In genomic region chr4:129573093-129573370, GRCm38 (mm10) we compare ENCODE assay signal across 24 mouse cellular contexts. TPM values are rescaled to one million over a fixed set of nuclear protein-coding genes. Genes with fewer than 3 reads are reported as not detected.
DNase-seq lines count a peak whose midpoint lies in the region; ATAC-seq and TF ChIP-seq lines count a peak whose summit lies in the region.
"Had no signal": no experiment of that assay in that cellular context is flagged by ENCODE, and none has a peak within 500 bp of the region (broad histone marks: within the 10 kb centered on the region; RNA-seq: fewer than 3 reads in every experiment).

No protein-coding gene starts in this region.

- peaks cover 17% of the 10 kb centered on the region for H3K4me1 ChIP-seq in hindbrain, embryonic 10.5 days (replicated peaks)
- 0 out of 2 replicates have a peak, but pooled peaks cover 2% of the 10 kb centered on the region for H3K4me1 ChIP-seq in hindbrain, embryonic 11.5 days (replicated peaks; ENCODE audit: control insufficient read depth, insufficient read depth, low read length)
- H3K4me1 ChIP-seq in lung, embryonic 15.5 days = 0 out of 2 replicates have a peak, but pooled peaks cover 3% of the 10 kb centered on the region
- H3K4me1 ChIP-seq in lung, adult 2 months (ENCODE audit: control insufficient read depth, insufficient read depth, low read length) = peaks cover 4% of the 10 kb centered on the region; the same call in 1 of the 2 replicates
- H3K4me1 ChIP-seq in bone marrow, adult 2 months (ENCODE audit: control insufficient read depth, insufficient read depth, low read length) = peaks cover 4% of the 10 kb centered on the region; the same call in 1 of the 2 replicates
- peaks cover 9% of the 10 kb centered on the region for H3K4me1 ChIP-seq in liver, embryonic 13.5 days (replicated peaks)

- no peak for TF ChIP-seq CTCF in lung, adult 2 months (IDR thresholded peaks at IDR 0.05; ENCODE audit: insufficient read depth, low read length)
- no peak for TF ChIP-seq CTCF in bone marrow, adult 2 months (IDR thresholded peaks at IDR 0.05; ENCODE audit: control insufficient read depth, insufficient read depth, low read length)

- H3K9me3 ChIP-seq in hindbrain, embryonic 10.5 days = no peaks in the 10 kb centered on the region
- H3K9me3 ChIP-seq in hindbrain, embryonic 11.5 days (ENCODE audit: control insufficient read depth, low read length) = no peaks in the 10 kb centered on the region
- no peaks in the 10 kb centered on the region for H3K9me3 ChIP-seq in lung, embryonic 15.5 days
- no peaks in the 10 kb centered on the region for H3K9me3 ChIP-seq in liver, embryonic 13.5 days (replicated peaks)
- H3K9me3 ChIP-seq: embryonic facial prominence, embryonic 12.5 days; forebrain, embryonic 13.5 days; midbrain, embryonic 12.5 days; neural tube, embryonic 12.5 days had no signal

- no peak overlapping the region for H3K4me3 ChIP-seq in hindbrain, embryonic 10.5 days
- H3K4me3 ChIP-seq in hindbrain, embryonic 11.5 days (ENCODE audit: low read depth, low read length) = no peak overlapping the region
- no peak overlapping the region for H3K4me3 ChIP-seq in lung, embryonic 15.5 days
- no peak overlapping the region for H3K4me3 ChIP-seq in lung, adult 2 months (replicated peaks; ENCODE audit: extremely low read depth, low read depth, low read length)
- peak overlapping the region; percentile 10 for H3K4me3 ChIP-seq in bone marrow, adult 2 months (replicated peaks; ENCODE audit: control insufficient read depth, low read depth, low read length)
- no peak overlapping the region for H3K4me3 ChIP-seq in liver, embryonic 13.5 days (replicated peaks)
- H3K4me3 ChIP-seq: embryonic facial prominence, embryonic 12.5 days; erythroblast, embryonic 14.5 days; forebrain, embryonic 13.5 days; midbrain, embryonic 12.5 days; neural tube, embryonic 12.5 days had no signal

- no peak overlapping the region for H3K9ac ChIP-seq in hindbrain, embryonic 11.5 days (ENCODE audit: low read depth, low read length)
- H3K9ac ChIP-seq in lung, embryonic 15.5 days = no peak overlapping the region
- no peak overlapping the region for H3K9ac ChIP-seq in liver, embryonic 13.5 days
- H3K9ac ChIP-seq: embryonic facial prominence, embryonic 12.5 days; forebrain, embryonic 13.5 days; midbrain, embryonic 12.5 days; neural tube, embryonic 12.5 days had no signal

- intact Hi-C loops in left cerebral cortex, postnatal 25 days (cut with DNase I) = no loop called here

- no peak overlapping the region for H3K4me2 ChIP-seq in hindbrain, embryonic 11.5 days (replicated peaks; ENCODE audit: low read depth, low read length)
- H3K4me2 ChIP-seq in lung, embryonic 15.5 days = no peak overlapping the region
- no peak overlapping the region for H3K4me2 ChIP-seq in liver, embryonic 13.5 days
- H3K4me2 ChIP-seq: embryonic facial prominence, embryonic 12.5 days; forebrain, embryonic 13.5 days; midbrain, embryonic 12.5 days; neural tube, embryonic 12.5 days had no signal

- 0 out of 2 replicates have a peak overlapping the region, but pooled peaks have one; percentile 12 for H3K27ac ChIP-seq in hindbrain, embryonic 10.5 days
- no peak overlapping the region for H3K27ac ChIP-seq in hindbrain, embryonic 11.5 days (ENCODE audit: low read depth, low read length)
- H3K27ac ChIP-seq in lung, embryonic 15.5 days = peak overlapping the region; percentile 39; the same call in 1 of the 2 replicates
- H3K27ac ChIP-seq in bone marrow, adult 2 months (ENCODE audit: control insufficient read depth, insufficient read depth, low read depth, low read length, poor library complexity) = peak overlapping the region; percentile 44; the same call in 1 of the 2 replicates
- H3K27ac ChIP-seq in liver, embryonic 13.5 days = peak overlapping the region; percentile 23; the same call in 1 of the 2 replicates
- H3K27ac ChIP-seq: embryonic facial prominence, embryonic 12.5 days; forebrain, embryonic 13.5 days; hindbrain, postnatal 0 days; midbrain, embryonic 12.5 days; neural tube, embryonic 12.5 days had no signal

- no peak for DNase-seq in hindbrain, embryonic 10.5 days (ENCODE audit: low spot score)
- DNase-seq in hindbrain, embryonic 11.5 days (ENCODE audit: low spot score) = no peak
- no peak for DNase-seq in lung, adult 2 months
- no peak for DNase-seq in liver, embryonic 13.5 days
- DNase-seq in left cerebral cortex, postnatal 25 days (ENCODE audit: low spot score in 2 of 2) = no peak
- DNase-seq: adrenal gland, adult 8-10 months; cerebellum, postnatal 10 days; gastrocnemius, postnatal 10 days; heart, postnatal 14 days; right cerebral cortex, postnatal 4 days had no signal

- peaks cover 3% of the 10 kb centered on the region; the same call in 1 of the 2 replicates for H3K27me3 ChIP-seq in hindbrain, embryonic 10.5 days (ENCODE audit: insufficient read depth, poor library complexity, severe bottlenecking)
- H3K27me3 ChIP-seq in hindbrain, embryonic 11.5 days (ENCODE audit: control insufficient read depth, insufficient read depth, low read length) = no peaks in the 10 kb centered on the region
- no peaks in the 10 kb centered on the region for H3K27me3 ChIP-seq in lung, embryonic 15.5 days
- H3K27me3 ChIP-seq in liver, embryonic 13.5 days = peaks cover 23% of the 10 kb centered on the region; the same call in 1 of the 2 replicates
- H3K27me3 ChIP-seq: embryonic facial prominence, embryonic 12.5 days; forebrain, embryonic 13.5 days; midbrain, embryonic 12.5 days; neural tube, embryonic 12.5 days; Patski had no signal

- ATAC-seq in hindbrain, embryonic 11.5 days (ENCODE audit: low FRiP score) = no peak
- ATAC-seq in lung, embryonic 15.5 days (ENCODE audit: borderline replicate concordance, extremely low read depth, low FRiP score, low TSS enrichment) = no peak
- no peak for ATAC-seq in liver, embryonic 13.5 days (ENCODE audit: low read depth)
- ATAC-seq: forebrain, embryonic 13.5 days; hindbrain, postnatal 0 days; intestine, postnatal 0 days; Patski had no signal

- no peaks in the 10 kb centered on the region for H3K36me3 ChIP-seq in hindbrain, embryonic 10.5 days
- H3K36me3 ChIP-seq in hindbrain, embryonic 11.5 days (ENCODE audit: control insufficient read depth, insufficient read depth, low read length) = no peaks in the 10 kb centered on the region
- no peaks in the 10 kb centered on the region for H3K36me3 ChIP-seq in lung, embryonic 15.5 days
- no peaks in the 10 kb centered on the region for H3K36me3 ChIP-seq in liver, embryonic 13.5 days
- H3K36me3 ChIP-seq: embryonic facial prominence, embryonic 12.5 days; midbrain, embryonic 12.5 days; neural tube, embryonic 12.5 days had no signal

- 93% methylated on average over 4 of the region's 4 CpGs for WGBS in hindbrain, embryonic 10.5 days
- WGBS in hindbrain, embryonic 11.5 days = 93% methylated on average over 4 of the region's 4 CpGs
- 96% methylated on average over 4 of the region's 4 CpGs for WGBS in lung, embryonic 15.5 days
- 96% methylated on average over 4 of the region's 4 CpGs for WGBS in lung, adult 2 months
- WGBS in bone marrow, adult 2 months = 93% methylated on average over 4 of the region's 4 CpGs
- 96% methylated on average over 4 of the region's 4 CpGs for WGBS in liver, embryonic 13.5 days (ENCODE audit: insufficient replicate concordance)

- no peak for TF ChIP-seq POLR2A in lung, adult 2 months (IDR thresholded peaks at IDR 0.05; ENCODE audit: borderline replicate concordance, extremely low read depth, low read depth, low read length)
- TF ChIP-seq POLR2A in bone marrow, adult 2 months (IDR thresholded peaks at IDR 0.05; ENCODE audit: borderline replicate concordance, control insufficient read depth, low read depth, low read length) = no peak

RNA-seq across cellular contexts. Expression of gene Lck, which starts 0.4 kb away (rescaled TPM):
- 6.5 and 6.6 TPM in 2 replicates for polyA plus RNA-seq in hindbrain, embryonic 10.5 days (2016; fragmentation: Nextera tagmentation; extraction: Ambion mirVana)
- polyA plus RNA-seq in hindbrain, embryonic 11.5 days (2014; fragmentation: Nextera tagmentation; extraction: Ambion mirVana) = 5.6 and 5.8 TPM in 2 replicates
- 8.3 and 24.9 TPM in 2 replicates for polyA plus RNA-seq in lung, embryonic 15.5 days (2015; fragmentation: Nextera tagmentation; extraction: Ambion mirVana)
- 7.9 and 11.8 TPM in 2 replicates for polyA plus RNA-seq in lung, adult 2 months (2012; rRNA removed)
- polyA plus RNA-seq in bone marrow, adult 2 months (2011; ENCODE audit: insufficient read depth, insufficient read length, low replicate concordance, missing spikeins) = 10.2 and 17.8 TPM in 2 replicates
- 3.5 and 3.8 TPM in 2 replicates for polyA plus RNA-seq in liver, embryonic 13.5 days (2015; fragmentation: Nextera tagmentation; extraction: Ambion mirVana)
- 1 to 10 TPM; 2.5 to 2.7 TPM for total RNA-seq in left cerebral cortex, postnatal 25 days (2021)

RNA-seq across cellular contexts. Expression of gene Fam167b, which starts 5.3 kb away (rescaled TPM):
- polyA plus RNA-seq in hindbrain, embryonic 10.5 days (2016; fragmentation: Nextera tagmentation; extraction: Ambion mirVana) = 0.46 and 1.0 TPM in 2 replicates
- polyA plus RNA-seq in hindbrain, embryonic 11.5 days (2014; fragmentation: Nextera tagmentation; extraction: Ambion mirVana) = 1.0 and 1.6 TPM in 2 replicates
- 3.2 and 4.2 TPM in 2 replicates for polyA plus RNA-seq in lung, embryonic 15.5 days (2015; fragmentation: Nextera tagmentation; extraction: Ambion mirVana)
- polyA plus RNA-seq in lung, adult 2 months (2012; rRNA removed) = 1.9 and 2.7 TPM in 2 replicates
- polyA plus RNA-seq in bone marrow, adult 2 months (2011; ENCODE audit: insufficient read depth, insufficient read length, low replicate concordance, missing spikeins) = 9.0 TPM in 2 replicates
- 6.6 and 6.9 TPM in 2 replicates for polyA plus RNA-seq in liver, embryonic 13.5 days (2015; fragmentation: Nextera tagmentation; extraction: Ambion mirVana)
- under 1 TPM in 1 of 2 experiments, not detected in 1; 0.50 TPM for total RNA-seq in left cerebral cortex, postnatal 25 days (2021)
- total RNA-seq: ES-E14; hindbrain, postnatal 0 days; layer of hippocampus, postnatal 10 days; monocyte, adult 5-6 weeks had no signal
- polyA plus RNA-seq: erythroblast, embryonic 14.5 days; Patski; testis, adult 2 months had no signal

RNA-seq across cellular contexts. Expression of gene Eif3i, which starts 27.4 kb away (rescaled TPM):
- 268 and 293 TPM in 2 replicates for polyA plus RNA-seq in hindbrain, embryonic 10.5 days (2016; fragmentation: Nextera tagmentation; extraction: Ambion mirVana)
- 274 TPM in 2 replicates for polyA plus RNA-seq in hindbrain, embryonic 11.5 days (2014; fragmentation: Nextera tagmentation; extraction: Ambion mirVana)
- 259 and 262 TPM in 2 replicates for polyA plus RNA-seq in lung, embryonic 15.5 days (2015; fragmentation: Nextera tagmentation; extraction: Ambion mirVana)
- 148 and 197 TPM in 2 replicates for polyA plus RNA-seq in lung, adult 2 months (2012; rRNA removed)
- polyA plus RNA-seq in bone marrow, adult 2 months (2011; ENCODE audit: insufficient read depth, insufficient read length, low replicate concordance, missing spikeins) = 105 and 123 TPM in 2 replicates
- 211 and 222 TPM in 2 replicates for polyA plus RNA-seq in liver, embryonic 13.5 days (2015; fragmentation: Nextera tagmentation; extraction: Ambion mirVana)
- 100 to 1,000 TPM; 133 to 136 TPM for total RNA-seq in left cerebral cortex, postnatal 25 days (2021)

RNA-seq across cellular contexts. Expression of gene Tmem234, which starts 27.4 kb away (rescaled TPM):
- 226 and 229 TPM in 2 replicates for polyA plus RNA-seq in hindbrain, embryonic 10.5 days (2016; fragmentation: Nextera tagmentation; extraction: Ambion mirVana)
- 177 and 195 TPM in 2 replicates for polyA plus RNA-seq in hindbrain, embryonic 11.5 days (2014; fragmentation: Nextera tagmentation; extraction: Ambion mirVana)
- 187 and 191 TPM in 2 replicates for polyA plus RNA-seq in lung, embryonic 15.5 days (2015; fragmentation: Nextera tagmentation; extraction: Ambion mirVana)
- 136 and 158 TPM in 2 replicates for polyA plus RNA-seq in lung, adult 2 months (2012; rRNA removed)
- 71.2 and 118 TPM in 2 replicates for polyA plus RNA-seq in bone marrow, adult 2 months (2011; ENCODE audit: insufficient read depth, insufficient read length, low replicate concordance, missing spikeins)
- 142 and 153 TPM in 2 replicates for polyA plus RNA-seq in liver, embryonic 13.5 days (2015; fragmentation: Nextera tagmentation; extraction: Ambion mirVana)
- total RNA-seq in left cerebral cortex, postnatal 25 days (2021) = 10 to 100 TPM; 96.6 to 96.8 TPM

RNA-seq across cellular contexts. Expression of gene Hdac1, which starts 30.5 kb away (rescaled TPM):
- polyA plus RNA-seq in hindbrain, embryonic 10.5 days (2016; fragmentation: Nextera tagmentation; extraction: Ambion mirVana) = 241 and 286 TPM in 2 replicates
- 206 and 220 TPM in 2 replicates for polyA plus RNA-seq in hindbrain, embryonic 11.5 days (2014; fragmentation: Nextera tagmentation; extraction: Ambion mirVana)
- 251 and 260 TPM in 2 replicates for polyA plus RNA-seq in lung, embryonic 15.5 days (2015; fragmentation: Nextera tagmentation; extraction: Ambion mirVana)
- 35.3 and 64.8 TPM in 2 replicates for polyA plus RNA-seq in lung, adult 2 months (2012; rRNA removed)
- 78.4 and 100 TPM in 2 replicates for polyA plus RNA-seq in bone marrow, adult 2 months (2011; ENCODE audit: insufficient read depth, insufficient read length, low replicate concordance, missing spikeins)
- 121 and 128 TPM in 2 replicates for polyA plus RNA-seq in liver, embryonic 13.5 days (2015; fragmentation: Nextera tagmentation; extraction: Ambion mirVana)
- 10 to 100 TPM; 28.5 to 31.6 TPM for total RNA-seq in left cerebral cortex, postnatal 25 days (2021)
